Mouse (Mus musculus): Measurements from ENCODE around the gene Ces1e.

Gene Ces1e

DNA sequence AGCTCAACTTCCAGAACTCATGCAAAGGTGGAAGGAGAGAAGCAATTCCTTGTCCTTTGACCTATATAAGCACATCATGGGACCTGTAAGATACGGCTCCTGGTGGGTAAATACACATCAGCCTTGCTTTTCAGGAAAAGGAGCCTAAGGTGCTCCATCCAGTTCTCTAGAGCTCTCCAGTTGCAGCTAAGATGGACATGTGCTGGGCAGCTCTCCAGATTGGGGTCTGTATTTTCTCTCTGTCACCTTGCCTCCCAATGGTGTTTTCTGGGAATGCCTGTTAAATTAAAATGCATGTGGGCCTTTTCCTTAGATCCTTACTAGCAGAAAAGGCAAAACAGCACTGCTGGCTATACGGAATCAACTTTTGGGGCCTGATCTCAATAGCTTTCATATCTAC is 54.9 kb downstream of the Ces1e start:
- no peak for DNase-seq

DNA sequence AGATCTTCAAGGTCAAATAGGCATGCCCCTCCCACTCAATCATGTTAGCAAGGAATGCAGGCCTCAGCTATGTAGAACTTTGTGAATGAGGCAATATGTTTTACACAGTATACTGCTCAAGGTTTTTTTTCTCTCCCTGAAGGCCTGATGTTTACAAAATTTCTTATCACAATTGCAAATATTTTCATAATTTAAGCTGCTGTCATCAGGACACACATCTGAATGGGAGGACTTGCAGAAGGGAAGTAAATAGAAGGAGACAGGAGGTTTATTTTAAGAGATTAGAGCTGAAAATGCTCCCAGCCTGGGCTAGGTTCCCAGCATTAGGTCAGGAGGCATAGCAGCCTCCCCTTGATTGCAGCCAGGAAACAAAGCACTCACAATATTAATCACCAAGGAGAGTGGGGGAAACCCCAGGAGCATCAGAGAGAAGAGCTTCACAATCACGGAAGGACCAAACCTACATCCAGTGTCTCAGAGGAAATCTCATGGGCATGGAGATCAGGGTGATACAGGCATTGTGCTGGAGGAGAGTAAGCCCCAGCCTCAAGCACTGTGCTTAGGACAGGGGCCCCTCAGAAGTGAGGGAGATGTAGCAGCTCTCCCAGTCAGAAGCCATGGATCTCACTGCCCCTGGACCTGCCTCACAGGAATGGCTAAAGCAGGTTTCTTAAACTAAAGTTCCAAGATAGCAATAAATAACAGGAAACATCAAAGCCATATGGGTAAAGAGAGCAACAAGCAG is 57.4 kb downstream of the Ces1e start:
- DNase-seq: peak; percentile 31 to 71

DNA sequence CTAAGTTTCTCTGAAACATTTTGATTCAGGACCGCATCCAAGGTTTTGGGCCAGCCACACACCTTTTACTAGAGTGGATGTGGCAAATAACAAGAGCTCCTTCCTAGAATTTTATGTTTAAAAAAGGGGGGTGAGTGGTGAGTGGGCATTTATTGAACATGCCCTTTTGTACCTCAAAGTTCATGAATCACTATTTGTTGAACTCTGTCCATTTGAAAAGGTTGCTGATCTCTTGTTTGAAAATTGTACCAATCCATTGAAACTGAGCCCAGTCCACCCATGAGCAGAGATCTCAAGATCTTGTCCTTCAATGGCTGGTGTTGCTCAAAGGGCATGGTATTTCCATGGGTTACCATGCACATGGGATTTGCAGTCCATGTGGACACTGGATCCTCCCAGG is 66.1 kb downstream of the Ces1e start:
- no peak for DNase-seq

DNA sequence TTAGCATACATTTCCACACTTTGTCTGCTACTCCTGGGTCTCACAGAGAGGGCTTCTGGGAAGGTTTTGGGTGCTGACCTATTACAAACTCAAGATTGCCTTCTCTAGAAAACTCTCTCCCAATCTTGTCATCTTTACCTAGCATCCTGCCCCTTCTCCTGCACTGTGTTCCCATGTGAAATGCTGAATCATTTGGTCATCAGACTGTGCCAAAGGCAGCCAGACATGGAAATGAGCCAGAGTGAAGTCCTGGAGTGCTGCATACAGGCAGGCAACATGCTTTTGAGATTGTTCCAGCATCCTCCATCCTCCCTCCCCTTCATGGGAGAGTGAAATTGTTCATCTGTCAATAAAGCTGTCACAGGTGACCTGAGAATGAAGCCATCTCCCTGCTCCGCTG is 78.0 kb downstream of the Ces1e start:
- DNase-seq: no peak

Data from lung, postnatal 4 days (tissue).